Mouse (Mus musculus): ENCODE results near the gene Tbk1. TPM values are rescaled to one million over a fixed set of nuclear protein-coding genes. Genes with fewer than 3 reads are reported as not detected.
A peak's percentile ranks its signal among the peaks of the same experiment; 100 is the strongest.

Gene Tbk1
- polyA plus RNA-seq, 1 experiment from 2014 or later = 25.9 TPM

- DNase-seq (ENCODE audit: low spot score) (peak; percentile 73), ATAC-seq (peak; percentile 87)
- Histone ChIP-seq H3K4me2 (replicated peaks; ENCODE audit: low read depth, low read length) (no peak overlapping the region), H3K27ac (ENCODE audit: low read length) (no peak overlapping the region), H3K27me3 (replicated peaks; ENCODE audit: insufficient read depth, low read length) (no peaks in the 10 kb centered on the region), H3K9ac (replicated peaks; ENCODE audit: low read depth) (no peak overlapping the region), H3K4me1 (ENCODE audit: insufficient read depth, low read depth, low read length) (no peaks in the 10 kb centered on the region), H3K4me3 (ENCODE audit: low read depth, low read length) (no peak overlapping the region), H3K9me3 (ENCODE audit: low read length) (no peaks in the 10 kb centered on the region), H3K36me3 (ENCODE audit: insufficient read depth, low read length) (peaks cover 32% of the 10 kb centered on the region)
- no peak for TF ChIP-seq CTCF (IDR thresholded peaks at IDR 0.05)
- peak; percentile 89 for TF ChIP-seq EP300 (IDR thresholded peaks at IDR 0.05)
- WGBS = 66% methylated on average over 13 of the region's 13 CpGs
Measured at GRCm38 (mm10) chr10:121613570-121613969, 27.0 kb upstream of the Tbk1 start.

DNA sequence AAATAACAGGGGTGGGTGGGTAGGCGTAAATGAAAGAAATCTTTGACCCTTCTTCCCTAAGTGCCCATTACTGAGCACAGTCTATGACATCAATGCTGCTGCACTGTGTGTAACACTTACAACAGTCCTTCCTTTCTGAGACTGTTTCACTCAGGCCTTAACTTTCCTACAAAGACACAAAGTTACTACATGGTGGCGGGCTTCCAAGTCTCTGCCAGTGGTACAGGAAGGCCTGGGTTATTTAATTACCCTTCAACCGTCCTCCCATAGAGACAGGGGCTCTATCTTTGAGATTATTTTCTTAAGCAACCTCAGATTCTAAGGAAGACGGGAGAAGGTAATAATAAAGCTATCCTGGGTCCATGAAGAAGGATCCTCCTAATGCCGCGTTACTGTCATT lies 25.9 kb upstream of the Tbk1 start:
- Histone ChIP-seq H3K27me3 (replicated peaks; ENCODE audit: insufficient read depth, low read length) (no peaks in the 10 kb centered on the region), H3K27ac (ENCODE audit: low read length) (no peak overlapping the region), H3K4me1 (ENCODE audit: insufficient read depth, low read depth, low read length) (no peaks in the 10 kb centered on the region), H3K9ac (replicated peaks; ENCODE audit: low read depth) (no peak overlapping the region), H3K36me3 (ENCODE audit: insufficient read depth, low read length) (peaks cover 24% of the 10 kb centered on the region), H3K4me3 (ENCODE audit: low read depth, low read length) (no peak overlapping the region), H3K4me2 (replicated peaks; ENCODE audit: low read depth, low read length) (no peak overlapping the region), H3K9me3 (ENCODE audit: low read length) (no peaks in the 10 kb centered on the region)
- 81% methylated on average over 6 of the region's 6 CpGs for whole genome bisulfite sequencing
- ATAC-seq = no peak
- no peak for DNase-seq (ENCODE audit: low spot score)
- TF ChIP-seq EP300 (IDR thresholded peaks at IDR 0.05) (no peak), CTCF (IDR thresholded peaks at IDR 0.05) (no peak)

GRCm38 (mm10) chr10:121611587-121611986 lies 25.0 kb upstream of the Tbk1 start:
- H3K36me3 ChIP-seq (ENCODE audit: insufficient read depth, low read length) = peaks cover 23% of the 10 kb centered on the region
- no peaks in the 10 kb centered on the region for H3K4me1 ChIP-seq (ENCODE audit: insufficient read depth, low read depth, low read length)
- no peak overlapping the region for H3K4me3 ChIP-seq (ENCODE audit: low read depth, low read length)
- H3K9me3 ChIP-seq (ENCODE audit: low read length) = no peaks in the 10 kb centered on the region
- DNase-seq (ENCODE audit: low spot score) (no peak), ATAC-seq (no peak)
- no peaks in the 10 kb centered on the region for H3K27me3 ChIP-seq (replicated peaks; ENCODE audit: insufficient read depth, low read length)
- no peak overlapping the region for H3K27ac ChIP-seq (ENCODE audit: low read length)
- TF ChIP-seq CTCF (IDR thresholded peaks at IDR 0.05) = no peak
- no peak for TF ChIP-seq EP300 (IDR thresholded peaks at IDR 0.05)
- no peak overlapping the region for H3K4me2 ChIP-seq (replicated peaks; ENCODE audit: low read depth, low read length)
- WGBS = 73% methylated on average over 9 of the region's 10 CpGs
- no peak overlapping the region for H3K9ac ChIP-seq (replicated peaks; ENCODE audit: low read depth)

DNA sequence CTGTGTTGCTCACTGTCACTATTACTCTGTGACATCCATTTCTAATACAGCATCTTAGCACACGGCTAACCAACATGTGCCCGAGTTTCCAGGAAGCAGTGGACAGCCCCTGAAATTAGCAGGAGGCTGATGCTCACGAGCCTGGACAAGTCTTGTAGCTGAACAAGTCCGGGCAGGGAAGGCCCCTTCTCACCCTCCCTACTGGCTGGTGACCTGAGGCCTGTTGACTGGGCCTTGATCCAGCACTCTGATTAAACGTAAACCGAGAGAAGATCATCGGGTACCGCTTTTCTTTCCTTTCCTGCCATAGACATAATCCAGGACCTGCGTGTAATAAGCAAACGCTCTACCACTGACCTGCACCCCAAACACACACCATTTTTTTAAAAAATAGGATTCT lies 21.6 kb upstream of the Tbk1 start:
- H3K36me3 ChIP-seq (ENCODE audit: insufficient read depth, low read length) = peaks cover 37% of the 10 kb centered on the region
- H3K9me3 ChIP-seq (ENCODE audit: low read length) = no peaks in the 10 kb centered on the region
- no peak overlapping the region for H3K27ac ChIP-seq (ENCODE audit: low read length)
- H3K9ac ChIP-seq (replicated peaks; ENCODE audit: low read depth) = no peak overlapping the region
- H3K27me3 ChIP-seq (replicated peaks; ENCODE audit: insufficient read depth, low read length) = no peaks in the 10 kb centered on the region
- 89% methylated on average over 10 of the region's 10 CpGs for WGBS
- H3K4me2 ChIP-seq (replicated peaks; ENCODE audit: low read depth, low read length) = no peak overlapping the region
- no peak for ATAC-seq
- H3K4me1 ChIP-seq (ENCODE audit: insufficient read depth, low read depth, low read length) = no peaks in the 10 kb centered on the region
- no peak for DNase-seq (ENCODE audit: low spot score)
- H3K4me3 ChIP-seq (ENCODE audit: low read depth, low read length) = no peak overlapping the region
- TF ChIP-seq CTCF (IDR thresholded peaks at IDR 0.05) (no peak), EP300 (IDR thresholded peaks at IDR 0.05) (no peak)

DNA sequence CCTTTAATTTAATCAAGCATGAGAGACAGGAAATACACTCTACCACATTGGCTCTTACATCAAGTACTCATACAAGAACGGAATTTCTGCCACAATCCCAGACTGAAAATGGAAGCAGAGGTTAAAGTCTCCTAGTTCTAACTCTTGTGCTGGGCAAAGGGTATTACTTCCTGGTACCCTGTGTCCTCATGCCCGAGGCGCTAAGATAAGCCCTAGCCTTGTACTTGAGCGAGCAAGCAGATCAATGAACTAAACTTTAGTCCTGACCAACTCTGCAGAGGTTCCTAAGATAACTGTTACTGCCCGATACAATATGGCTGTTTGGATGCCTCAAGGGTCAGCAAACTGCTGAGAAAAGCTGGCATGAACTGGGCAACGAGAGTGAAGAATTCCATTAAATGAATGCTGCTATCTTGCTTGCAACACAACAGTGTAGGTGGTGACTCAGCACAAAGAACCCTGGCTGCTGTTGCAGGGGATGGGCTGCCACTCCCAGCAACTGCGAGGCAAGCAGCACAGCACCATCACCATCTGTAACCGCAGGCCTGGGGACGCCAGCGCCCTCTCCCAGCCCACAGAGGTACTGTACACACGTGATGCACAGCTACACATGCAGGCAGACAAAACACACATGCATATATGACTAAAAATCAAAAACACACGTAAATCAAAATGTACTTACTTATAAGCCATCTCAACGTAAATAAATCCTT lies 18.2 kb upstream of the Tbk1 start:
- H3K4me3 ChIP-seq (ENCODE audit: low read depth, low read length) = no peak overlapping the region
- DNase-seq (ENCODE audit: low spot score) (no peak), ATAC-seq (no peak)
- TF ChIP-seq EP300 (IDR thresholded peaks at IDR 0.05) = no peak
- TF ChIP-seq CTCF (IDR thresholded peaks at IDR 0.05) = no peak
- no peak overlapping the region for H3K4me2 ChIP-seq (replicated peaks; ENCODE audit: low read depth, low read length)
- 92% methylated on average over 13 of the region's 13 CpGs for WGBS
- no peak overlapping the region for H3K27ac ChIP-seq (ENCODE audit: low read length)
- no peaks in the 10 kb centered on the region for H3K4me1 ChIP-seq (ENCODE audit: insufficient read depth, low read depth, low read length)
- H3K9ac ChIP-seq (replicated peaks; ENCODE audit: low read depth) = no peak overlapping the region
- H3K9me3 ChIP-seq (ENCODE audit: low read length) = no peaks in the 10 kb centered on the region
- H3K36me3 ChIP-seq (ENCODE audit: insufficient read depth, low read length) = peaks cover 39% of the 10 kb centered on the region
- no peaks in the 10 kb centered on the region for H3K27me3 ChIP-seq (replicated peaks; ENCODE audit: insufficient read depth, low read length)

DNA sequence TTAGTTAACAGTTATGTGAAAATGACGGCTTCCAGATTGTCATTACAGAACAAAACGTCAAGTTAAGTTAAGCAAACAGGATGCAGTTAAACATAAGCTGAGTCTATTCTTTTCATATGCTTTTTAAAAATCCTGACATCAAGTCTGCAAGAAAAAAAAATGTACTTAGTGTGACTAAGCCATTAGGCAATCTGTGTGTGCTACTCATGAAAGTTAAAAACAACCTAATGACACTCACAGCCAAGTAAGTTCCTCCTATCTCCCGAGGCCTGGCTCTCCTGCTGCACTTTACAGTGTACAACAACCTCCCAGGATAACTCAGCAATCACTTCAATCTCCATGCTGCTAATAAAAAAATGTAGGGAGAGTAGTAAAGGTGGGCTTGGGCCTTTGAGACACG lies 17.0 kb upstream of the Tbk1 start:
- Histone ChIP-seq H3K36me3 (ENCODE audit: insufficient read depth, low read length) (peaks cover 36% of the 10 kb centered on the region), H3K4me3 (ENCODE audit: low read depth, low read length) (no peak overlapping the region), H3K9me3 (ENCODE audit: low read length) (no peaks in the 10 kb centered on the region), H3K4me2 (replicated peaks; ENCODE audit: low read depth, low read length) (no peak overlapping the region), H3K27ac (ENCODE audit: low read length) (peak overlapping the region; percentile 62; the same call in 1 of the 2 replicates), H3K4me1 (ENCODE audit: insufficient read depth, low read depth, low read length) (no peaks in the 10 kb centered on the region), H3K9ac (replicated peaks; ENCODE audit: low read depth) (no peak overlapping the region), H3K27me3 (replicated peaks; ENCODE audit: insufficient read depth, low read length) (no peaks in the 10 kb centered on the region)
- no peak for TF ChIP-seq CTCF (IDR thresholded peaks at IDR 0.05)
- peak; percentile 32; the same call in 1 of the 2 replicates for TF ChIP-seq EP300 (IDR thresholded peaks at IDR 0.05)
- ATAC-seq = peak; percentile 57
- WGBS = 56% methylated on average over 4 of the region's 4 CpGs
- DNase-seq (ENCODE audit: low spot score) = peak; percentile 65

All from lung, postnatal 0 days (tissue).